In the genomic region with DNA sequence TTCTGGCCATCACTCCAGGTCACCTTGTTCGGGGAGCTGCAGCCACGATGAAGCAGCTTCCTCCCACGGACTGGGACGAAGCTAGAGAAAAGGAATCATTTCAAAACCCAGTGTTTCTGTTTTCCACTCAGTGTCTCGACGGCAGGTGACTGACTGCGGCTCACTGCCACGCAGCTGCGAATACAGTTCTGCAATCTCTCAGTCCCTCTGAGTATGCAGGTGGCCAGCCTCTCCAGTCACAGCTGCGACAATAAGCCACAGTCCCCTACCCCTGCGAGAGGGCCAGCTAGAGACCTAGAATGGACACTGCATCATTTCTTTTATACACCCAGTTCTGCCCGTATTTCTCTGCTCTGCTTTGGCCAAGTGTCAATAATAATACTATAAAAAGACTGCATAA, we compare ENCODE assay signal across 21 mouse cellular contexts. TPM values are rescaled to one million over a fixed set of nuclear protein-coding genes. Genes with fewer than 3 reads are reported as not detected.
DNase-seq lines count a peak whose midpoint lies in the region; ATAC-seq and TF ChIP-seq lines count a peak whose summit lies in the region.
"Had no signal": no experiment of that assay in that cellular context is flagged by ENCODE, and none has a peak within 500 bp of the region (broad histone marks: within the 10 kb centered on the region; RNA-seq: fewer than 3 reads in every experiment).

No protein-coding gene starts in this region.

- in situ Hi-C loops in CH12.LX (cut with MboI; ENCODE audit: low pct_ligation_motif_present, low pct_unique_long_range_greater_than_20kb, low sequenced_read_pairs), result no loop called here

- TF ChIP-seq RAD21 in CH12.LX (IDR thresholded peaks at IDR 0.05; ENCODE audit: low read depth, low read length), result no peak

- no peak overlapping the region for H3K4me3 ChIP-seq in forebrain, postnatal 0 days (ENCODE audit: low read depth, low read length)
- H3K4me3 ChIP-seq in forebrain, embryonic 10.5 days, result no peak overlapping the region
- no peak overlapping the region for H3K4me3 ChIP-seq in CH12.LX (replicated peaks in 1 of 3; ENCODE audit: low read depth in 2 of 3, low read length in 2 of 3, poor library complexity in 1 of 3)
- no peak overlapping the region for H3K4me3 ChIP-seq in limb, embryonic 10.5 days
- H3K4me3 ChIP-seq in limb, embryonic 14.5 days (replicated peaks; ENCODE audit: low read length), result no peak overlapping the region
- H3K4me3 ChIP-seq: embryonic facial prominence, embryonic 12.5 days; heart, embryonic 12.5 days; hindbrain, embryonic 10.5 days; hindbrain, embryonic 15.5 days had no signal

- no peaks in the 10 kb centered on the region for H3K36me3 ChIP-seq in forebrain, postnatal 0 days (ENCODE audit: insufficient read depth)
- H3K36me3 ChIP-seq in forebrain, embryonic 10.5 days (replicated peaks), result no peaks in the 10 kb centered on the region
- no peaks in the 10 kb centered on the region for H3K36me3 ChIP-seq in CH12.LX (replicated peaks in 1 of 2; ENCODE audit: control insufficient read depth in 1 of 2, insufficient read depth in 1 of 2, low read length in 1 of 2)
- H3K36me3 ChIP-seq in limb, embryonic 10.5 days, result no peaks in the 10 kb centered on the region
- H3K36me3 ChIP-seq in limb, embryonic 14.5 days (ENCODE audit: control insufficient read depth, insufficient read depth, low read length), result no peaks in the 10 kb centered on the region
- H3K36me3 ChIP-seq: embryonic facial prominence, embryonic 12.5 days; heart, embryonic 12.5 days; hindbrain, embryonic 10.5 days; hindbrain, embryonic 15.5 days had no signal

- no peak for TF ChIP-seq POLR2A in CH12.LX (IDR thresholded peaks at IDR 0.05; ENCODE audit: low read depth, low read length)
- no peak for TF ChIP-seq POLR2A in limb, embryonic 14.5 days (IDR thresholded peaks at IDR 0.05; ENCODE audit: borderline replicate concordance, extremely low read depth, insufficient read depth, insufficient read length)

- no peaks in the 10 kb centered on the region for H3K79me2 ChIP-seq in CH12.LX (replicated peaks; ENCODE audit: control insufficient read depth, extremely low read depth, insufficient read depth, poor library complexity, severe bottlenecking)

- no peak for DNase-seq in forebrain, postnatal 0 days
- DNase-seq in forebrain, embryonic 10.5 days (ENCODE audit: extremely low spot score, low spot score), result no peak
- DNase-seq in CH12.LX (ENCODE audit: extremely low read depth), result peak; percentile 19
- no peak for DNase-seq in limb, embryonic 10.5 days (ENCODE audit: low spot score)
- DNase-seq in limb, embryonic 14.5 days (ENCODE audit: low spot score), result no peak
- no peak for DNase-seq in retina, postnatal 1 day
- no peak for DNase-seq in thymus, postnatal 25 days
- DNase-seq in urinary bladder, postnatal 10 days (ENCODE audit: low spot score), result no peak
- DNase-seq: adrenal gland, adult 2 months; adrenal gland, postnatal 25 days; cerebellum, adult 11 months; cerebellum, adult 8-10 months; cerebellum, postnatal 14 days; embryo, embryonic 11 days; gastrocnemius, postnatal 10 days had no signal

- 60% methylated on average over 12 of the region's 12 CpGs for WGBS in forebrain, postnatal 0 days
- WGBS in forebrain, embryonic 10.5 days, result 82% methylated on average over 12 of the region's 12 CpGs
- WGBS in limb, embryonic 10.5 days, result 81% methylated on average over 12 of the region's 12 CpGs
- 38% methylated on average over 12 of the region's 12 CpGs for WGBS in limb, embryonic 14.5 days

- TF ChIP-seq EP300 in CH12.LX (IDR thresholded peaks at IDR 0.05; ENCODE audit: low read length), result no peak

- dilution Hi-C loops in CH12.LX (cut with MboI; ENCODE audit: extremely low pct_ligation_motif_present, extremely low pct_unique_long_range_greater_than_20kb, low sequenced_read_pairs), result no loop called here

- no peaks in the 10 kb centered on the region for H3K4me1 ChIP-seq in forebrain, postnatal 0 days (ENCODE audit: insufficient read depth)
- peaks cover 29% of the 10 kb centered on the region for H3K4me1 ChIP-seq in forebrain, embryonic 10.5 days
- H3K4me1 ChIP-seq in CH12.LX (ENCODE audit: control insufficient read depth in 1 of 2, insufficient read depth in 2 of 2), result peaks cover 3 to 16% of the 10 kb centered on the region in 2 experiments; a peak in 3 of 4 replicates
- peaks cover 34% of the 10 kb centered on the region for H3K4me1 ChIP-seq in limb, embryonic 10.5 days
- H3K4me1 ChIP-seq in limb, embryonic 14.5 days (ENCODE audit: control insufficient read depth, insufficient read depth, low read length), result peaks cover 37% of the 10 kb centered on the region
- H3K4me1 ChIP-seq: heart, embryonic 12.5 days had no signal

- no peaks in the 10 kb centered on the region for H3K9me3 ChIP-seq in forebrain, postnatal 0 days (ENCODE audit: low read length)
- no peaks in the 10 kb centered on the region for H3K9me3 ChIP-seq in forebrain, embryonic 10.5 days
- H3K9me3 ChIP-seq in CH12.LX (replicated peaks; ENCODE audit: low read length), result no peaks in the 10 kb centered on the region
- no peaks in the 10 kb centered on the region for H3K9me3 ChIP-seq in limb, embryonic 10.5 days (replicated peaks)
- H3K9me3 ChIP-seq in limb, embryonic 14.5 days (ENCODE audit: control insufficient read depth, low read length), result no peaks in the 10 kb centered on the region
- H3K9me3 ChIP-seq: embryonic facial prominence, embryonic 12.5 days; heart, embryonic 12.5 days; hindbrain, embryonic 10.5 days; hindbrain, embryonic 15.5 days had no signal

- no peak overlapping the region for H3K4me2 ChIP-seq in forebrain, postnatal 0 days (ENCODE audit: low read depth)
- no peak overlapping the region for H3K4me2 ChIP-seq in CH12.LX (ENCODE audit: insufficient read depth, low read depth, poor library complexity, severe bottlenecking)
- H3K4me2 ChIP-seq in limb, embryonic 14.5 days (replicated peaks; ENCODE audit: low read depth, low read length, severe bottlenecking), result no peak overlapping the region
- H3K4me2 ChIP-seq: embryonic facial prominence, embryonic 12.5 days; heart, embryonic 12.5 days; hindbrain, embryonic 15.5 days had no signal

- ATAC-seq in forebrain, postnatal 0 days, result peak; percentile 59; the same call in 1 of the 2 replicates
- ATAC-seq in limb, embryonic 14.5 days (ENCODE audit: low FRiP score, low read depth), result peak; percentile 41; the same call in 1 of the 2 replicates
- ATAC-seq: forebrain, embryonic 14.5 days had no signal

- no peak overlapping the region for H3K27ac ChIP-seq in forebrain, postnatal 0 days (ENCODE audit: low read depth, low read length)
- H3K27ac ChIP-seq in forebrain, embryonic 10.5 days, result no peak overlapping the region
- no peak overlapping the region for H3K27ac ChIP-seq in CH12.LX (ENCODE audit: insufficient read depth, low read depth)
- H3K27ac ChIP-seq in limb, embryonic 10.5 days, result peak overlapping the region; percentile 31; the same call in 1 of the 2 replicates
- 0 out of 2 replicates have a peak overlapping the region, but pooled peaks have one; percentile 6 for H3K27ac ChIP-seq in limb, embryonic 14.5 days (replicated peaks; ENCODE audit: low read depth, low read length)
- H3K27ac ChIP-seq: hindbrain, embryonic 10.5 days; hindbrain, embryonic 15.5 days had no signal

- TF ChIP-seq CTCF in forebrain, postnatal 0 days (IDR thresholded peaks at IDR 0.05; ENCODE audit: low read depth), result no peak
- no peak for TF ChIP-seq CTCF in CH12.LX (conservative IDR thresholded peaks at IDR 0.05 in 1 of 2, IDR thresholded peaks at IDR 0.05 in 1 of 2; ENCODE audit: low read depth in 2 of 2, low read length in 2 of 2)

- no peak overlapping the region for H3K9ac ChIP-seq in forebrain, postnatal 0 days
- no peak overlapping the region for H3K9ac ChIP-seq in CH12.LX (ENCODE audit: insufficient read depth, low read depth)
- H3K9ac ChIP-seq in limb, embryonic 14.5 days (ENCODE audit: low read depth, low read length, severe bottlenecking), result no peak overlapping the region
- H3K9ac ChIP-seq: embryonic facial prominence, embryonic 12.5 days; heart, embryonic 12.5 days; hindbrain, embryonic 15.5 days had no signal

- H3K27me3 ChIP-seq in forebrain, postnatal 0 days (ENCODE audit: insufficient read depth, low read length), result no peaks in the 10 kb centered on the region
- H3K27me3 ChIP-seq in forebrain, embryonic 10.5 days (ENCODE audit: poor library complexity, severe bottlenecking), result no peaks in the 10 kb centered on the region
- H3K27me3 ChIP-seq in CH12.LX (replicated peaks), result no peaks in the 10 kb centered on the region
- H3K27me3 ChIP-seq in limb, embryonic 10.5 days (ENCODE audit: low read depth, poor library complexity, severe bottlenecking), result no peaks in the 10 kb centered on the region
- H3K27me3 ChIP-seq in limb, embryonic 14.5 days (ENCODE audit: control insufficient read depth, insufficient read depth, low read length), result no peaks in the 10 kb centered on the region
- H3K27me3 ChIP-seq: embryonic facial prominence, embryonic 12.5 days; heart, embryonic 12.5 days; hindbrain, embryonic 15.5 days had no signal

TF ChIP-seq in CH12.LX, 34 proteins besides CTCF, POLR2A, EP300 and RAD21:
- TF ChIP-seq MEF2A (IDR thresholded peaks at IDR 0.05; ENCODE audit: borderline replicate concordance, low read depth, low read length) (no peak), KAT2A (IDR thresholded peaks at IDR 0.05; ENCODE audit: insufficient replicate concordance, low read length) (no peak), ZMIZ1 (IDR thresholded peaks at IDR 0.05; ENCODE audit: low read depth, low read length) (no peak), TCF12 (IDR thresholded peaks at IDR 0.05; ENCODE audit: low read depth, low read length) (peak; percentile 66; the same call in 1 of the 2 replicates), BHLHE40 (IDR thresholded peaks at IDR 0.05; ENCODE audit: low read depth, low read length) (peak; percentile 42; the same call in 1 of the 2 replicates), SMC3 (IDR thresholded peaks at IDR 0.05; ENCODE audit: low read depth, low read length) (no peak)
TF ChIP-seq in CH12.LX: peak in this region for 2.

RNA-seq across cellular contexts. Expression of a gene that starts 36.3 kb away (rescaled TPM):
- total RNA-seq in forebrain, postnatal 0 days (2014; rRNA removed), result 1.2 and 3.2 TPM in 2 replicates
- 1.1 and 1.2 TPM in 2 replicates for polyA plus RNA-seq in forebrain, postnatal 0 days (2015; fragmentation: Nextera tagmentation; extraction: Ambion mirVana)
- 0.17 and 0.31 TPM in 2 replicates for polyA plus RNA-seq in forebrain, embryonic 10.5 days (2016; fragmentation: Nextera tagmentation; extraction: Ambion mirVana)
- not detected in 2 replicates for total RNA-seq in CH12.LX (2012; rRNA removed)
- not detected in 2 replicates for total RNA-seq in CH12.LX (2014; rRNA removed)
- not detected in 2 replicates for polyA plus RNA-seq in CH12.LX (2012; ENCODE audit: insufficient read length, low read depth)
- 0.87 and 2.7 TPM in 2 replicates for polyA plus RNA-seq in limb, embryonic 10.5 days (2016; fragmentation: Nextera tagmentation; extraction: Ambion mirVana)
- polyA plus RNA-seq in limb, embryonic 14.5 days (2012; rRNA removed), result 42.0 and 49.1 TPM in 2 replicates
- 14.6 and 16.1 TPM in 2 replicates for polyA plus RNA-seq in limb, embryonic 14.5 days (2014; fragmentation: Nextera tagmentation; extraction: Ambion mirVana)
- total RNA-seq: common myeloid progenitor, adult 5-6 weeks had no signal

Comparison
In these comparisons a context has a peak if more than half of its experiments do, and no peak if none do; other contexts are left out.
1. H3K27ac ChIP-seq: peak in limb, embryonic 10.5 days (single experiment) and limb, embryonic 14.5 days (single experiment); none in forebrain, postnatal 0 days (single experiment), forebrain, embryonic 10.5 days (single experiment) and CH12.LX (single experiment).